In the genomic region with DNA sequence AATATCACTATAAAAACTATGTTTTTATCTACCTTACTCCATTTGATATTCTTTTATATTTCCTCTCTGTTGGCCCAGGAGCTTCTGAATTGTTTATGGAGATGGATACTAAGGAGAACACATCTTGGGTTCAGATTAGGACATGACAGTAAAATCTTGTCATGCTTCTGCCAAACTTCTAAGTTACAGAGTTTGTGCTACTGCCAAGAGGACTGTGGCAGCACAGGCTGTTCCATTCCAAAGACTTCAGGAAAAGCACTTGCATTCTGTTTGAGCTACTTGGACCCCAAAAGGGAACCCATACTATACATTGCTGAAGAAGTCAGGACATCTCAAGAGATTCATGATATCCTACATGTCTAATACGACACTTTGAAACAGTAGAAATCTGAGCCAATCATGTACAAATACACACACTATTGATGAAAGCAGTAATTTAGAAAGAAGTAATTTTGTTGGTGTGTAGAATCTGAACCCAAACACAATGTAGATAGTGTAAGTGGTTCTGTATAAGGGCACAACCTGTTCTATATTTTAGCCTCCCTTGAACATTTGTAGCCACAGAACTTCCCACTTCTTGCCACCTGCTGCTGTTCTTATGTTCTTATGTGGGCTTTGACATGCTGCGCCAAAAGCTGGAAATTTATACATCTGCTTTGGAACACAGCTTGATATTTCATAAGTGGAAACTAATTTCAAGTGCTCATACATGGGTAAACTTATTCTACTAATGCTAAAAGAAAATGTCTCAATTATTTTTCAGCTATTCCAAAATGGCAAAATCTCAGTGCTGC, we compare ENCODE assay signal across 15 mouse cellular contexts. TPM values are rescaled to one million over a fixed set of nuclear protein-coding genes. Genes with fewer than 3 reads are reported as not detected.
"Had no signal": no experiment of that assay in that cellular context is flagged by ENCODE, and none has a peak within 500 bp of the region (broad histone marks: within the 10 kb centered on the region; RNA-seq: fewer than 3 reads in every experiment).

No protein-coding gene starts in this region.

- H3K27me3 ChIP-seq: liver, embryonic 15.5 days; midbrain, embryonic 13.5 days; stomach, embryonic 15.5 days had no signal

- H3K9me3 ChIP-seq: limb, embryonic 10.5 days; liver, embryonic 15.5 days; midbrain, embryonic 13.5 days; stomach, embryonic 15.5 days had no signal

- H3K4me3 ChIP-seq: left cerebral cortex, adult 2 months; limb, embryonic 10.5 days; liver, embryonic 15.5 days; midbrain, embryonic 13.5 days; stomach, embryonic 15.5 days had no signal

- H3K4me1 ChIP-seq: limb, embryonic 10.5 days; liver, embryonic 15.5 days; midbrain, embryonic 13.5 days; stomach, embryonic 15.5 days had no signal

- H3K4me2 ChIP-seq: liver, embryonic 11.5 days; liver, embryonic 15.5 days; midbrain, embryonic 13.5 days; stomach, embryonic 15.5 days had no signal

- H3K36me3 ChIP-seq: limb, embryonic 10.5 days; liver, embryonic 15.5 days; midbrain, embryonic 13.5 days; stomach, embryonic 15.5 days had no signal

- H3K27ac ChIP-seq: limb, embryonic 10.5 days; liver, embryonic 15.5 days; midbrain, embryonic 13.5 days; stomach, embryonic 15.5 days had no signal

- DNase-seq: kidney, adult 8-10 months; kidney, postnatal 25 days; lung, adult 2 months; lung, postnatal 36 days; spleen, adult 18-20 months; thymus, postnatal 4 days had no signal

- H3K9ac ChIP-seq: liver, embryonic 15.5 days; midbrain, embryonic 13.5 days; stomach, embryonic 15.5 days had no signal

- ATAC-seq: intestine, postnatal 0 days; lung, postnatal 0 days; midbrain, embryonic 13.5 days had no signal

RNA-seq across cellular contexts. Expression of gene Ano3, which starts 54.0 kb away (rescaled TPM):
- total RNA-seq: megakaryocyte progenitor cell, adult 5-6 weeks had no signal
- polyA plus RNA-seq: liver, embryonic 11.5 days had no signal
